Mouse (Mus musculus): Measurements from ENCODE around the gene Dolk.

The Dolk gene

GRCm38 (mm10) chr2:30259131-30260064 lies 26.7 kb downstream of the Dolk start:
- CTCF ChIA-PET: no interaction called here

DNA sequence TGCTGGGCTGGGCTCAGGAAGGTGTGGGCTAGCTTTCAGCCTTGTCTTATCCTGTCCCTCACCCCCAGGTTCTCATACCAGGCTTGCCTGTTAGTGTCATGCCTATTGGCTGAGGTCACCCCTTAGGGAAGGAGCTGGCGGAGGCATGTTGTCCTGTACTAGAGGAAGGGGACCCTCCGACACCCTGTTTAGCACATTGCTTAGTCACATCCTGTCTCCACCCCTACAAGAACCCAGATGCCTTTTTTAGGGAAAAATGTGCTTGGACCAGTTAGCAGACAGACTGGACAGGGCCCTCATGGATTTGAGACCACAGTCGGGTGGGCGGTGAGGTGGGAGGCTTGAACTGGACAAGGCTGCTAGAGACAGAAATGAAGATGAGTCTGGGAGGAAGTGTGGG lies 27.5 kb downstream of the Dolk start:
- ChIA-PET POLR2A (interaction anchor here in 2 of 4 experiments (0.8 to 5.7 kb wide), 6 partner anchors 16 to 196 kb away, joined by 3 to 24 read pairs (median 4); partner anchors contain the start of gene Lrrc8a (in 2 of the 2)), CTCF (interaction anchor here in 1 of 4 experiments (0.6 kb wide), 1 partner anchor 55 kb away, joined by 3 read pairs; no protein-coding TSS in a partner anchor)

More at GRCm38 (mm10) chr2:30259131-30260064, 26.7 kb downstream of the Dolk start:
- POLR2A ChIA-PET: interaction anchor here in 1 of 4 experiments (0.8 to 8.8 kb wide), 4 partner anchors 8 to 108 kb away, joined by 3 to 85 read pairs (median 6); partner anchors contain the start of gene Lrrc8a

- CTCF ChIA-PET: interaction anchor here in 2 of 4 experiments (0.5 to 0.6 kb wide), 3 partner anchors 55 to 292 kb away, joined by 3 read pairs; partner anchors contain the start of gene Sptan1 (in 1 of the 2)
- POLR2A ChIA-PET: interaction anchor here in 2 of 4 experiments (0.6 to 5.7 kb wide), 10 partner anchors 8 to 195 kb away, joined by 3 to 24 read pairs (median 4); partner anchors contain the start of genes Lrrc8a (in 2 of the 2), Phyhd1 (in 1 of the 2) and Tbc1d13 (in 1 of the 2)
These were observed 28.3 kb downstream of the Dolk start for GRCm38 (mm10) chr2:30257699-30258460.

DNA sequence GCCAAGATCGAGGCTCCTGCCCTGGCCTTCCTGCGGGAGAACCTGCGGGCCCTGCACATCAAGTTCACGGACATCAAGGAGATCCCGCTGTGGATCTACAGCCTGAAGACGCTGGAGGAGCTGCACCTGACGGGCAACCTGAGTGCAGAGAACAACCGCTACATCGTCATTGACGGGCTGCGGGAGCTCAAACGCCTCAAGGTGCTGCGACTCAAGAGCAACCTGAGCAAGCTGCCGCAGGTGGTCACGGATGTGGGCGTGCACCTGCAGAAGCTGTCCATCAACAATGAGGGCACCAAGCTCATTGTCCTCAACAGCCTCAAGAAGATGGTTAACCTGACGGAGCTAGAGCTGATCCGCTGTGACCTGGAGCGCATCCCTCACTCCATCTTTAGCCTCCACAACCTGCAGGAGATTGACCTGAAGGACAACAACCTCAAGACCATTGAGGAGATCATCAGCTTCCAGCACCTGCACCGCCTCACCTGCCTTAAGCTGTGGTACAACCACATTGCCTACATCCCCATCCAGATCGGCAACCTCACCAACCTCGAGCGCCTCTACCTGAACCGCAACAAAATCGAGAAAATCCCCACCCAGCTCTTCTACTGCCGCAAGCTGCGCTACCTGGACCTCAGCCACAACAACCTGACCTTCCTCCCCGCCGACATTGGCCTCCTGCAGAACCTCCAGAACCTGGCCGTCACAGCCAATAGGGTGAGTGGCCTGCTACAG lies 29.4 kb downstream of the Dolk start:
- POLR2A ChIA-PET: interaction anchor here (0.6 to 5.7 kb wide), 26 partner anchors 8 to 123 kb away, joined by 3 to 24 read pairs (median 4); partner anchors contain the start of genes Endog (in 2 of the 4), Lrrc8a (in 2 of the 4), Phyhd1 (in 1 of the 4) and Spout1 (in 1 of the 4)
- CTCF ChIA-PET: interaction anchor here (0.5 to 1.4 kb wide), 5 partner anchors 20 to 291 kb away, joined by 3 to 4 read pairs (median 3); partner anchors contain the start of gene Sptan1 (in 1 of the 4)

DNA sequence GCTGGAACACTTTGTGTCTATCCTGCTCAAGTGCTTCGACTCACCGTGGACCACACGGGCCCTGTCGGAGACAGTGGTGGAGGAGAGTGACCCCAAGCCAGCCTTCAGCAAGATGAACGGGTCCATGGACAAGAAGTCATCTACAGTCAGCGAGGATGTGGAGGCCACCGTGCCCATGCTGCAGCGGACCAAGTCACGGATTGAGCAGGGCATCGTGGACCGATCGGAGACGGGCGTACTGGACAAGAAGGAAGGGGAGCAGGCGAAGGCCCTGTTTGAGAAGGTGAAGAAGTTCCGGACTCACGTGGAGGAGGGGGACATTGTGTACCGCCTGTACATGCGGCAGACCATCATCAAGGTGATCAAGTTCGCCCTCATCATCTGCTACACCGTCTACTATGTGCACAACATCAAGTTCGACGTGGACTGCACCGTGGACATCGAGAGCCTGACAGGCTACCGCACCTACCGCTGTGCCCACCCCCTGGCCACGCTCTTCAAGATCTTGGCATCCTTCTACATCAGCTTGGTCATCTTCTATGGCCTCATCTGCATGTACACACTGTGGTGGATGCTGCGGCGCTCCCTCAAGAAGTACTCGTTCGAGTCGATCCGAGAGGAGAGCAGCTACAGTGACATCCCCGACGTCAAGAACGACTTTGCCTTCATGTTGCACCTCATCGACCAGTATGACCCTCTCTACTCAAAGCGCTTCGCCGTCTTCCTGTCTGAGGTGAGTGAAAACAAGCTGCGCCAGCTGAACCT lies 30.3 kb downstream of the Dolk start:
- POLR2A ChIA-PET: interaction anchor here (0.6 to 5.7 kb wide), 23 partner anchors 8 to 196 kb away, joined by 3 to 24 read pairs (median 4); partner anchors contain the start of genes Endog (in 2 of the 4), Lrrc8a (in 2 of the 4), Spout1 (in 1 of the 4) and Tbc1d13 (in 1 of the 4)

DNA sequence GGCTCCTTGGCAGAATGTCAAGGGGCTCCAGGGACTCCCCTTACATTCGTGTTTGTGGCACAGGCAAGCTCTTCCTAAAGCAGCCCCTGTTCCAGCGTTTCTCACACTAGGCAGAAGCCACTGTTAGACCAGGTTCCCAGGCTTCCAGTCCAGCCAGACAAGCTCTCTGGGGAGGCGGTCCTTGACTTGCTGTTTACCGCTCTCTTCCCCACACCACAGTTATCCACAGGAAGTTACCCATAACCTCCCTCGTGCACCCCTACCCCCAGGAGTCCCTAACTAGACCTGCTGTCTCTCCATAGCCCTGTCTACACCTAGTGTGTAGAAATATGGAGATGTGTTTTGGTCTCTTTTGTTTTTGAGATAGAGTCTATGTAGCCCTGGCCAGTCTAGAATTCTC lies 32.3 kb downstream of the Dolk start:
- POLR2A ChIA-PET: interaction anchor here in 3 of 4 experiments (0.6 to 7.0 kb wide), 13 partner anchors 10 to 304 kb away, joined by 3 to 85 read pairs (median 3); partner anchors contain the start of genes Gm28035 (in 2 of the 3), Lrrc8a (in 2 of the 3), Phyhd1 (in 2 of the 3) and Tbc1d13 (in 1 of the 3)
- CTCF ChIA-PET: interaction anchor here in 1 of 4 experiments (0.9 to 1.4 kb wide), 2 partner anchors 16 to 51 kb away, joined by 4 to 5 read pairs; partner anchors contain the start of gene Lrrc8a

More for the DNA sequence above, 30.3 kb downstream of the Dolk start:
- CTCF ChIA-PET: interaction anchor here in 2 of 4 experiments (0.6 to 1.4 kb wide), 2 partner anchors 53 to 137 kb away, joined by 3 to 4 read pairs; no protein-coding TSS in a partner anchor

DNA sequence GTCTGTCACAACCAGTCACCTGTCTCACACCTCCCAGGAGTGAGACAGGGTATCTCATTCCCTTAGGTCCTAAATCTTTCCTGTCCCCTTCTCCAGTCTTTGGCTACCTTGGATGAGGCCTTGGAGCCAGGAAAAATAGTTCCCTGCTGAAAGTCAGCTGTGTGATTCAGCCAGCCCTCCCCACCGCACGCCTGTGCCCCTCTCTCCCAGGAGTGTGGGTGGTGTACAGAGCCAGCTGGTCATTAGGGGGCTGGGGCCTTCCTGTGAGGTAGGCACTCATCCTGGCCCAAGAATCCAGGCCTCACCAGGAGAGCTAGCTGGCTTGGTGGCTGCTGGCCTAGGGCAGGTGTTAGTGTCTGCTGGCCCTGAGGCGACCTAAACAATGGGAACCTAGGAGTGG lies 33.6 kb downstream of the Dolk start:
- CTCF ChIA-PET: interaction anchor here in 3 of 4 experiments (0.6 to 1.6 kb wide), 5 partner anchors 9 to 117 kb away, joined by 3 to 9 read pairs (median 5); no protein-coding TSS in a partner anchor

DNA sequence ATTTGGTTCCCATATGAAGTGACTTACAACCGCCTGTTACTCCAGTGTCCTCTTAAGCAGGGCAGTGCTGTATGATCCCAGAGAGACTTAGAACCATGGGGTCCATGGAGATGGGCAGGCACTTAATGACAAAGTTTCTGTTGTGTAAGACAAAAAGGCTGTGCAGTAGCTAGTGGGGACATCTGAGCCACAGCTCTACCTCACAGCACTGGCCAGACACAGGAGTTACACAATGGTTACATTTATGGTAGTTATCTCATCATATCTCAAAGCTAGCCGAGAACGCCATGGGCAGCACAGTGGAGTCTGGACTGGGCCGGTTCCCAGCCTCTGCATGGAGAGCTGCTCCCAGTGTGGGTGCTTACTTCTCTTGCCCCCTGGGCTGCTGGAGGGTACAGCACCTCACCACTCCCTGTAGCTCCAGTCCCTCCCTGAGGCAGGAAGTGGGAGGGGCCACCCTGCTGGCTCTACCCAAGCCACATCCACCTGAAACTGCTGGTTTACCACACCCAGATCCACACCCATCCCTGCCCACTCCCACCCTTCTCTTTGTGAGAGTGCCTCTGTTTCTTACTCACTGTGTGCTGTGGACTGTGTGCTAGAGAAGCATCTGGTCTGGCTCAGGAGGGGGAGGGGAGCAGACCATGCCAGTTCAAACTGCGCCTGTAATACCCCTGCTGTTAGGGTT lies 34.6 kb downstream of the Dolk start:
- POLR2A ChIA-PET: interaction anchor here (0.6 to 7.0 kb wide), 33 partner anchors 9 to 425 kb away, joined by 3 to 85 read pairs (median 4); partner anchors contain the start of genes Lrrc8a (in 3 of the 4), Endog (in 2 of the 4), Gm28035 (in 2 of the 4) and Phyhd1 (in 2 of the 4)
- CTCF ChIA-PET: interaction anchor here in 2 of 4 experiments (0.7 to 1.6 kb wide), 5 partner anchors 9 to 174 kb away, joined by 3 to 9 read pairs (median 3); partner anchors contain the start of gene Pkn3 (in 1 of the 2)

More for the DNA sequence above, 33.6 kb downstream of the Dolk start:
- POLR2A ChIA-PET: interaction anchor here in 3 of 4 experiments (0.6 to 7.0 kb wide), 23 partner anchors 9 to 120 kb away, joined by 3 to 85 read pairs (median 6); partner anchors contain the start of genes Lrrc8a (in 3 of the 3), Gm28035 (in 2 of the 3), Phyhd1 (in 2 of the 3) and Spout1 (in 2 of the 3)

DNA sequence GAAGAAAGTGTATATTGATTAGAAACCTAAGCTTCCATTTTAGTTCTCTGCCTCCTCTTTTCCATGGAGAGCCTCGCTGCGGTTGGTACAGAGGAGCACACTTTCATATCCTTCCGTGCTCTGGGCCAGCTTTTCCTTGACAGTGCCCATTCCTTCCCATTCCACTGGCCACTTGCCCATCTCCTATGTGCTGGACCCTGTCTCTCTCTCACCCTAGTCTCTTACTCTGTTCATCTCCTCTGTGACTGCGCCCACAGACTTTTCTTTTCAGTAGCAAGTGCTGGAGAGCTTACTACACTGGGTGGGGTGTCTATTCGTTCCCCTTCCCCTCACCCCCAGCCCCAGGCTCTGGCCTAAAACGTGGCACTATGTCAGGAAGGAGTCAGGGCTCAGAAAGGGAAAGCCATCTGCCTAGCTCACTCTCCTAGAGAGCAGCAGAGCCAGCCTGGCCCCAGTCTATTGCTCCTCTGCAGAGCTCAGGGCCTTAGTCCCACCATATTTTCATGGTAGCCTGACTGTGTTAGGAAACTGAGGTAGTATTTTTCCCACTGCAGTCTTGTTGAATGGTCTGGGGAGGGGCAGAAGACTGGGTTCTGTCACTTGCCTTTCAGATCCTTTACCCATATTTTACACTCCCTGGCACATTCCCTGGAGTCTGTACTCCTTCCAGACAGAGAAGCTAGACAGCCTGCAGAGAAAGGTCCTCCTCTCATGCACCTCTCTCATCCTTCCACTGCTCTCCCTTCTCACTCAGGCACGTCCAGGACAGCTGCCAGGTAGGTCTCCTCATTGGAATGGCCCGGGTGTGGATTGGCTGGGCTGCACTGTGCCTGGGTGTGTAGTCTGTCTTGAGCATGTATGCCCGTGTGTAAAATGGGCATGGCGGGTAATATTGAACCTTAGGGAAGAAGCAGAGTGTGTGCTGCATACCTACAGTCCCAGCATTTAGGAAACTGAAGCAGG lies 35.7 kb downstream of the Dolk start:
- ChIA-PET POLR2A (interaction anchor here (0.6 to 7.0 kb wide), 14 partner anchors 8 to 426 kb away, joined by 3 to 85 read pairs (median 9); partner anchors contain the start of genes Endog (in 2 of the 4), Gm28035 (in 2 of the 4), Lrrc8a (in 2 of the 4) and Phyhd1 (in 2 of the 4)), CTCF (interaction anchor here in 1 of 4 experiments (0.5 kb wide), 1 partner anchor 458 kb away, joined by 4 read pairs; no protein-coding TSS in a partner anchor)

- POLR2A ChIA-PET: interaction anchor here in 1 of 4 experiments (1.1 to 7.0 kb wide), 2 partner anchors 15 to 39 kb away, joined by 3 to 85 read pairs; partner anchors contain the start of gene Phyhd1
- CTCF ChIA-PET: no interaction called here
These were observed 37.0 kb downstream of the Dolk start for GRCm38 (mm10) chr2:30249182-30249581.

- CTCF ChIA-PET: interaction anchor here in 2 of 4 experiments (0.6 to 1.3 kb wide), 2 partner anchors 44 to 629 kb away, joined by 4 read pairs; no protein-coding TSS in a partner anchor
- POLR2A ChIA-PET: interaction anchor here in 2 of 4 experiments (0.6 to 1.5 kb wide), 8 partner anchors 7 to 505 kb away, joined by 3 to 5 read pairs (median 3); partner anchors contain the start of genes Endog (in 1 of the 2), Gm28035 (in 1 of the 2) and Kyat1 (in 1 of the 2)
These were observed 38.5 kb downstream of the Dolk start for GRCm38 (mm10) chr2:30247681-30248080.

DNA sequence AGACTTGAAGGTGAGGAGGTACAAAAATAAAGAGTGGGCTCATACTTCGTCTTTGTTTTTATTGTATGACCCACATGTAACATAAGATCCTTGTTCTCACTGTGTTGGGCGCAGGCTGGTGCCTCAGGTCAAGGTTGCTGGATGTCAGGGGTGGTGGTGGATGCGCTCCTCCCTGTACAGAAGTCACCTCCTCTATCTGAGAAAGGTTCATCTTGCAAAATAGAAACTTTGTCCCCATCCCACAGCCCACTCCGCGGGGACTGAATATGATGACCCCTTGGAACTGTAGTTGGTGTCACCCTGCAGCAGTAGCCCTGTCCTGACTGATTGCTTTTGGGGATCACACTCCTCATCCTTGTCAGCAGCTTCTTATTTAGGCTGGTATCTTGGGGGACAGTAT lies 39.1 kb downstream of the Dolk start:
- ChIA-PET CTCF (no interaction called here), POLR2A (interaction anchor here in 2 of 4 experiments (0.6 to 1.5 kb wide), 4 partner anchors 9 to 42 kb away, joined by 3 to 5 read pairs (median 4); partner anchors contain the start of gene Kyat1 (in 1 of the 2))

DNA sequence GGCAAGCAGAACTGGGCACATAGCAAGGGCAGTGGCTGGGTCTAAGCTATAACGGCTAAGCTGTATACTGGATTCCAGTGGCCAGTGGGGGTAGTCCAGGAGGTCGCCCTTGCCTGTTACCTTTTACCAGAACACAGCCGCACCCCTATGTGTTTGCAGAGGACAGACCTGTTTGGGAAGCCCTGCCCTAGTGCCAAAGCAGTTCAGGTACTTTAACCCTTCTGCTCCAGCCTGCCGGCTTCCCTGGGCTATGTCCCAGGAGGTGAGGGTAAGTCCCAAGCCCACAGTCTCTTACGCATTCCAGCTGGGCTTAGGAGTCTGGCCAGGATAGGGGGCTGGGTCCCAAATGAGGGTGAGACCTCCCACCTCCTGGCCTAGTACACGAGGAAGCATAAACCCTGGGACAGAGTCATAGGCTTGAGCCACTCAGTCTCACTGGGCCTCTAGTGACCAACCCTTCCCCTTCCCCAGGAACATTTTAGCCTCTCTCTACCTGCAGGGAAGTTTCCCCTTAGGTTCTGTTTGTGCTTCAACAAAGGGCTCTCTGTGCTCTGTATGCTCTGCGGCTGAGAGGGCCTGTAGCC lies 41.4 kb downstream of the Dolk start:
- POLR2A ChIA-PET: interaction anchor here in 2 of 4 experiments (0.9 to 5.6 kb wide), 17 partner anchors 8 to 184 kb away, joined by 3 to 41 read pairs (median 4); partner anchors contain the start of genes Endog (in 2 of the 2), Kyat1 (in 1 of the 2), Miga2 (in 1 of the 2) and Phyhd1 (in 1 of the 2)
- CTCF ChIA-PET: interaction anchor here in 2 of 4 experiments (1.1 to 1.6 kb wide), 2 partner anchors 27 to 42 kb away, joined by 4 read pairs; no protein-coding TSS in a partner anchor

All from embryonic stem cell, embryonic (primary cell).